12 mouse cellular contexts compared by ENCODE assay signal in the genomic region with DNA sequence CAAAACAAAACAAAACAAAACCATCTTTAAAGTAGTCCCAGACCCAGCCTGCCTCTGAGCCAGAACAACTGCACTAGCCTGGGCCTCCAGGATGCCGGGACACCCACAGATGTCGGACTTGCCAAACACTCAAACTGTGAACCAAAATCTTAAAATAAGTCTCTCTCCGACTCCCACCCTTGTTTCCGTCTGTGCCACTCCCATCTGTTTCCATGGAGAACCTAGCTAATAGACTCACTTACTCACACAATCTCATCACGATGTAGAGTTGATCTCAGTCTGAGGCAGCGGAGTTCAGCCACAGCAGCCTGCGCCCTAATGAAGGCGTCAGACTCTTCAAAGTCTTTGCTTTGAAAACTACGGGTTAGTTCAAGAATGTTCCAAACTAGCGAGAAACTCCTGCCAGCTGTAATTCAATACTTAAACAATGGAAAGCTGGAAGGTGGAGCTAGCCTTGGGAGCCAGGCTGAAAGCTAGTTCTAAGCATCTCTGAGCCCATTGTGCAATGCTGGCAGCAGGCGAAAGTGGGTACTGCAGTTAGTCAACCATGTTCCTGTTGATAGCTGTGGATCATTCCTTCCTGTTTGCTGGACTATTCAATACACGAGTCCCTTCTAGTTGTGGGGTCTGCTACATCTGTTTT.
DNase-seq lines count a peak whose midpoint lies in the region; ATAC-seq and TF ChIP-seq lines count a peak whose summit lies in the region.
"Had no signal": no experiment of that assay in that cellular context is flagged by ENCODE, and none has a peak within 500 bp of the region (broad histone marks: within the 10 kb centered on the region; RNA-seq: fewer than 3 reads in every experiment).

No protein-coding gene starts in this region.

- H3K4me3 ChIP-seq in ES-E14 (ENCODE audit: insufficient read depth in 1 of 2, low read depth in 1 of 2, low read length in 2 of 2, poor library complexity in 1 of 2, severe bottlenecking in 1 of 2): no peak overlapping the region; a peak in 1 of 4 replicates
- H3K4me3 ChIP-seq in forebrain, embryonic 13.5 days: no peak overlapping the region
- H3K4me3 ChIP-seq: heart, embryonic 15.5 days; limb, embryonic 13.5 days had no signal

- no peak overlapping the region for H3K27ac ChIP-seq in ES-E14 (ENCODE audit: insufficient read depth, low read depth, low read length, poor library complexity, severe bottlenecking)
- no peak overlapping the region for H3K27ac ChIP-seq in forebrain, embryonic 13.5 days
- H3K27ac ChIP-seq: heart, embryonic 15.5 days; limb, embryonic 13.5 days had no signal

- H3K9ac ChIP-seq in ES-E14 (ENCODE audit: insufficient read depth, low read depth, low read length, poor library complexity, severe bottlenecking): no peak overlapping the region
- no peak overlapping the region for H3K9ac ChIP-seq in forebrain, embryonic 13.5 days
- H3K9ac ChIP-seq: heart, embryonic 15.5 days; limb, embryonic 13.5 days had no signal

- H3K36me3 ChIP-seq in ES-E14 (ENCODE audit: control insufficient read depth, insufficient read depth, low read length, poor library complexity, severe bottlenecking): no peaks in the 10 kb centered on the region
- H3K36me3 ChIP-seq in forebrain, embryonic 13.5 days (ENCODE audit: poor library complexity, severe bottlenecking): no peaks in the 10 kb centered on the region
- H3K36me3 ChIP-seq: heart, embryonic 15.5 days; limb, embryonic 13.5 days had no signal

- in situ Hi-C loops in ES-E14 (cut with MboI; ENCODE audit: low sequenced_read_pairs in 2 of 2, unreplicated experiment in 2 of 2): no loop called here

- ATAC-seq in forebrain, embryonic 13.5 days: peak; percentile 86
- ATAC-seq in granulocyte monocyte progenitor cell, adult 5-6 weeks (replicated peaks; ENCODE audit: poor library complexity, severe bottlenecking): no peak
- ATAC-seq in activated CD4-positive, CD25-positive, alpha-beta regulatory T cell, adult 4 months: no peak
- ATAC-seq: intestine, postnatal 0 days had no signal

- H3K27me3 ChIP-seq in forebrain, embryonic 13.5 days: no peaks in the 10 kb centered on the region
- H3K27me3 ChIP-seq: heart, embryonic 15.5 days; limb, embryonic 13.5 days had no signal

- H3K4me2 ChIP-seq in forebrain, embryonic 13.5 days: no peak overlapping the region
- H3K4me2 ChIP-seq: heart, embryonic 15.5 days; limb, embryonic 13.5 days had no signal

- no peaks in the 10 kb centered on the region; a peak in 1 of 4 replicates for H3K4me1 ChIP-seq in ES-E14 (ENCODE audit: control insufficient read depth in 2 of 2, insufficient read depth in 2 of 2, low read length in 2 of 2, poor library complexity in 1 of 2)
- H3K4me1 ChIP-seq in forebrain, embryonic 13.5 days: no peaks in the 10 kb centered on the region
- H3K4me1 ChIP-seq: heart, embryonic 15.5 days; limb, embryonic 13.5 days had no signal

- intact Hi-C loops in left cerebral cortex, postnatal 25 days (cut with DNase I): loop anchor here (5.0 to 10.0 kb wide), 2 partner anchors 259 to 476 kb away; no protein-coding TSS in a partner anchor

- DNase-seq in layer of hippocampus, adult 11-12 months (ENCODE audit: low spot score): peak; percentile 4
- no peak for DNase-seq in layer of hippocampus, postnatal 25 days (ENCODE audit: extremely low spot score in 1 of 2, low spot score in 1 of 2)
- DNase-seq in ES-E14 (ENCODE audit: low read depth, low spot score): peak; percentile 20
- DNase-seq in left cerebral cortex, postnatal 25 days (ENCODE audit: low spot score in 2 of 2): peak; percentile 46 to 90
- DNase-seq in heart, adult 18-20 months: no peak
- DNase-seq: cerebellum, adult 8-10 months had no signal

- WGBS in forebrain, embryonic 13.5 days: 29% methylated on average over 12 of the region's 12 CpGs

- no peaks in the 10 kb centered on the region for H3K9me3 ChIP-seq in ES-E14 (ENCODE audit: control insufficient read depth, insufficient read depth, low read depth, low read length)
- no peaks in the 10 kb centered on the region for H3K9me3 ChIP-seq in forebrain, embryonic 13.5 days (replicated peaks)
- H3K9me3 ChIP-seq: heart, embryonic 15.5 days; limb, embryonic 13.5 days had no signal

TF ChIP-seq in ES-E14, 5 proteins besides CTCF, POLR2A, EP300 and RAD21:
- no peak for TF ChIP-seq CHD2 (IDR thresholded peaks at IDR 0.05; ENCODE audit: low read depth, low read length)
- TF ChIP-seq ZNF384 (IDR thresholded peaks at IDR 0.05; ENCODE audit: low read depth, low read length): no peak

Comparison
In these comparisons a context has a peak if more than half of its experiments do, and no peak if none do; other contexts are left out.
1. DNase-seq: peak in layer of hippocampus, adult 11-12 months (single experiment), ES-E14 (single experiment) and left cerebral cortex, postnatal 25 days (2 of 2); none in layer of hippocampus, postnatal 25 days (0 of 2) and heart, adult 18-20 months (0 of 2).